Mouse (Mus musculus): ENCODE results near the gene Calb2.

DNA sequence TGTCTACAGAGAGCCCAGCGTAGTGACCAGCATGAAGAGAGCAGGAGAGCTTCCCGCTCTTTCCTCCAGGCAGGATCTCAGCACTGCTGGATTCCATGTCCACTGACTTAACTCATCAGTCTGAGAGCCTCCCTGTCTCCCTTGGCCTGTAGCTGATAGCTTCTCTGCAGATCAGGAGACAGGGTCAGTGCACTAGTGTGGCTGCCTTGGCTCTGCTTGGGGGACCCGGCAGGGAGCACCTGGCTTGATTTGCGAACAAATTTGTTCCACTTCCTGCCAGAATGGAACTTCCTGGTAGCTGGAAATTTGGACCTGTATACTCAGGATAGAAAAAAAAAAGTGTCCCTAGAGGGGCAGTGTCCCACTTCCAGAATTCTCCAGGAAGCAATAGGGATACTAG lies 6.8 kb upstream of the Calb2 start:
- TF ChIP-seq MAFK (IDR thresholded peaks at IDR 0.05; ENCODE audit: insufficient read depth, low read depth, low read length) (no peak), CHD2 (IDR thresholded peaks at IDR 0.05; ENCODE audit: low read depth, low read length) (no peak)
